Mouse (Mus musculus) CH12.LX (cell line): ENCODE data around the gene Ccz1. TPM values are rescaled to one million over a fixed set of nuclear protein-coding genes. Genes with fewer than 3 reads are reported as not detected.
A peak's percentile ranks its signal among the peaks of the same experiment; 100 is the strongest.

Experiments
- DNase-seq: peaks from one replicate; pipeline ENCODE4 v3.0.0-alpha.2; 2013; ENCODE audit errors: extremely low read depth
- H3K27ac ChIP-seq: 2 replicates; pipeline ENCODE4 v1.5.1; 2012; ENCODE audit warnings: low read depth, mild to moderate bottlenecking, control low read depth, moderate library complexity; ENCODE audit not compliant: insufficient read depth
- H3K27me3 ChIP-seq: replicated peaks from 2 replicates; pipeline ENCODE3; 2012; ENCODE audit warnings: inconsistent platforms
- H3K36me3 ChIP-seq, 2 experiments: replicated peaks in 1 of 2; 2 replicates each; pipeline versions ENCODE3 to v1.6.1; 2012; ENCODE audit warnings: inconsistent platforms in 1 of 2, low read length in 1 of 2, mild to moderate bottlenecking in 1 of 2, mixed read lengths in 1 of 2, moderate library complexity in 1 of 2; ENCODE audit not compliant: control insufficient read depth in 1 of 2, insufficient read depth in 1 of 2
- H3K4me1 ChIP-seq, 2 experiments: 2 replicates each; pipeline ENCODE4 v1.6.1; 2012; ENCODE audit warnings: inconsistent platforms in 1 of 2, moderate library complexity in 1 of 2; ENCODE audit not compliant: insufficient read depth in 2 of 2, control insufficient read depth in 1 of 2
- H3K4me2 ChIP-seq: 2 replicates; pipeline ENCODE4 v1.6.1; 2012; ENCODE audit warnings: low read depth, mild to moderate bottlenecking, control low read depth; ENCODE audit not compliant: poor library complexity, insufficient read depth, severe bottlenecking
- H3K4me3 ChIP-seq, 3 experiments: fragments of 150-350 bp in 1 of 3; sonication (generic) in 1 of 3; replicated peaks in 1 of 3; 2 replicates each; pipeline versions ENCODE3 to v1.5.1; 2011 to 2012; ENCODE audit warnings: low read depth in 2 of 3, low read length in 2 of 3, mild to moderate bottlenecking in 2 of 3, moderate library complexity in 2 of 3, control low read depth in 1 of 3, improper control_type of control experiment in 1 of 3, inconsistent platforms in 1 of 3, mixed read lengths in 1 of 3; ENCODE audit not compliant: poor library complexity in 1 of 3
- H3K79me2 ChIP-seq: replicated peaks from 2 replicates; pipeline ENCODE4 v1.6.1; 2012; ENCODE audit warnings: mild to moderate bottlenecking, moderate library complexity; ENCODE audit not compliant: control insufficient read depth, poor library complexity, insufficient read depth, severe bottlenecking; ENCODE audit errors: extremely low read depth
- H3K9ac ChIP-seq: 2 replicates; pipeline ENCODE4 v1.6.1; 2012; ENCODE audit warnings: low read depth, mild to moderate bottlenecking, control low read depth, moderate library complexity; ENCODE audit not compliant: insufficient read depth
- H3K9me3 ChIP-seq: replicated peaks from 2 replicates; pipeline ENCODE3; 2012; ENCODE audit warnings: low read length, inconsistent platforms, mixed read lengths
- CTCF ChIP-seq, 2 experiments: IDR thresholded peaks in 1 of 2; conservative IDR thresholded peaks in 1 of 2; 2 replicates each; pipeline ENCODE4 v1.5.1; 2011 to 2012; ENCODE audit warnings: low read depth in 2 of 2, low read length in 2 of 2, improper control_type of control experiment in 1 of 2, inconsistent platforms in 1 of 2, mild to moderate bottlenecking in 1 of 2, moderate library complexity in 1 of 2
- EP300 ChIP-seq: IDR thresholded peaks from 2 replicates; pipeline ENCODE4 v1.6.1; 2011; ENCODE audit warnings: low read length, improper control_type of control experiment
- HCFC1 ChIP-seq: IDR thresholded peaks from 2 replicates; pipeline ENCODE4 v1.6.1; 2012; ENCODE audit warnings: low read depth, mild to moderate bottlenecking, inconsistent platforms, low read length, improper control_type of control experiment
- IRF4 ChIP-seq: IDR thresholded peaks from 2 replicates; pipeline ENCODE4 v1.6.1; 2014; ENCODE audit warnings: low read depth, mild to moderate bottlenecking, inconsistent platforms, low read length, improper control_type of control experiment
- JUND ChIP-seq: conservative IDR thresholded peaks from 2 replicates; pipeline ENCODE4 v1.6.1; 2011; ENCODE audit warnings: low read depth, low read length, improper control_type of control experiment
- POLR2AphosphoS2 ChIP-seq: IDR thresholded peaks from 2 replicates; pipeline ENCODE4 v1.6.1; 2011; ENCODE audit warnings: low read depth, low read length, improper control_type of control experiment
- RAD21 ChIP-seq: IDR thresholded peaks from 2 replicates; pipeline ENCODE4 v1.6.1; 2011; ENCODE audit warnings: low read depth, mild to moderate bottlenecking, low read length, improper control_type of control experiment, moderate library complexity
- SMC3 ChIP-seq: IDR thresholded peaks from 2 replicates; pipeline ENCODE4 v1.6.1; 2011; ENCODE audit warnings: low read depth, low read length, improper control_type of control experiment
- TBP ChIP-seq: conservative IDR thresholded peaks from 2 replicates; pipeline ENCODE4 v1.6.1; 2011; ENCODE audit warnings: low read depth, low read length, improper control_type of control experiment
- ZC3H11A ChIP-seq: IDR thresholded peaks from 2 replicates; pipeline ENCODE4 v1.6.1; 2012; ENCODE audit warnings: low read depth, mild to moderate bottlenecking, inconsistent platforms, low read length, improper control_type of control experiment
- ZNF384 ChIP-seq: IDR thresholded peaks from 2 replicates; pipeline ENCODE4 v1.6.1; 2012; ENCODE audit warnings: low read depth, low read length, improper control_type of control experiment, inconsistent platforms
- dilution Hi-C: fragments of 300-500 bp; cut with MboI; formaldehyde crosslinking; loops from 2 replicates; pipeline ENCODE4 v1.14.3; 2020; ENCODE audit warnings: low sequenced_read_pairs; ENCODE audit not compliant: extremely low pct_unique_long_range_greater_than_20kb, extremely low pct_ligation_motif_present
- in situ Hi-C: fragments of 300-500 bp; cut with MboI; formaldehyde crosslinking; loops from 3 replicates; pipeline ENCODE4 v1.14.3; 2019; ENCODE audit warnings: low sequenced_read_pairs, low pct_ligation_motif_present, low pct_unique_long_range_greater_than_20kb, mixed read lengths
- polyA plus RNA-seq: library from polyadenylated mRNA; unstranded; fragments of >175 nt; gene quantifications from 2 replicates; pipeline ENCODE4 v1.2.1, GENCODE M21; 2012; ENCODE audit warnings: low read depth; ENCODE audit not compliant: insufficient read length
- total RNA-seq, 2 experiments: library from RNA; depleted of rRNA; stranded (reverse); fragments of 300-350 nt in 1 of 2; fragments of >200 nt in 1 of 2; gene quantifications; 2 replicates each; pipeline ENCODE4 v1.2.3; 2012 to 2014

Ccz1 gene
- total and polyA plus RNA-seq, 3 experiments, result 64.3 to 129 (median 91.0) TPM

DNA sequence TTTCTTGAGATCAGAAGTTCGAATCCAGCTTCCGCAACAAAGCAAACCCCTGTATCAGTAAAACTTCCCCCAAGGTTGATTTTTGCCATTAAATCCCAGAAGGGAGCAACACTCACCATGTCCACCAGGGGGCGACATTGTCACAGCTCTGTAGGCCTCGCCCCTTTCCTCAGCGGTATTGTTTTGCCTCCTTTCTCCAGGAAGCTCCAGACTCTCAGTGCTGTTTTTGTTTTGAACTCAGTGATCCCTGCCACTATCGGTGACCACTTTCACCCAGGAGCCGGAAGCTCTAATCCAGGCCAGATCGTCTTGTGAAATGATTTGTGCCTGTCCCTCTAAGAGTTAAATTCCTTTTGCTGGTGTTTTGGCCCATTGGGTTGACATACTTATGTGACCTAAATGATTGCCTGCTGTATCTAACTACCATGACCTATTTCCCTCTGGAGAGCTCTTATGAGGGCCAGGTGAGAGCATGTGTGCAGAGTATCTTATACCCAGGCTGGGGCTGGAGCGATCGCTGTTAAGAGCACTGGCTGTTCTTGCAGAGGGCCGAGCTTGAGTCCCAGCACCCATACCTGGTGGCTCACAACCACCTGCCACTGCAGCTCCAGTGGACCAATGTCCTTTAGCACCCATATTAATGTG lies 26.2 kb upstream of the Ccz1 start:
- dilution Hi-C loops, result no loop called here

GRCm38 (mm10) chr5:144039886-144040285 lies 25.2 kb upstream of the Ccz1 start:
- no peak for DNase-seq
- peaks cover 0 to 8% of the 10 kb centered on the region in 2 experiments; a peak in 2 of 4 replicates for H3K4me1 ChIP-seq
- H3K79me2 ChIP-seq, result no peaks in the 10 kb centered on the region
- H3K4me2 ChIP-seq, result no peak overlapping the region
- no peak overlapping the region for H3K9ac ChIP-seq
- H3K4me3 ChIP-seq, result no peak overlapping the region
- in situ Hi-C loops (loop anchor here (5.0 to 25.0 kb wide), 2 partner anchors 117 to 697 kb away; no protein-coding TSS in a partner anchor), dilution Hi-C loops (no loop called here)
- H3K27ac ChIP-seq, result no peak overlapping the region
- no peaks in the 10 kb centered on the region for H3K27me3 ChIP-seq
- peaks cover 2% of the 10 kb centered on the region for H3K9me3 ChIP-seq
- TF ChIP-seq ZC3H11A (no peak), RAD21 (no peak), IRF4 (no peak)
- H3K36me3 ChIP-seq, result no peaks in the 10 kb centered on the region

More for the DNA sequence above, 26.2 kb upstream of the Ccz1 start:
- Histone ChIP-seq H3K36me3 (no peaks in the 10 kb centered on the region), H3K4me1 (peaks cover 0 to 8% of the 10 kb centered on the region in 2 experiments; a peak in 2 of 4 replicates), H3K4me2 (no peak overlapping the region), H3K4me3 (no peak overlapping the region), H3K9me3 (peaks cover 2% of the 10 kb centered on the region), H3K27me3 (no peaks in the 10 kb centered on the region), H3K9ac (no peak overlapping the region), H3K27ac (no peak overlapping the region), H3K79me2 (no peaks in the 10 kb centered on the region)
- peak; percentile 87 for TF ChIP-seq RAD21
- TF ChIP-seq CTCF (conservative IDR thresholded peaks at IDR 0.05 in 1 of 2, IDR thresholded peaks at IDR 0.05 in 1 of 2; ENCODE audit: low read depth in 2 of 2, low read length in 2 of 2), result peak; percentile 92 to 94
- no peak for TF ChIP-seq EP300
- TF ChIP-seq HCFC1, result no peak
- TF ChIP-seq ZC3H11A, result peak; percentile 52
- TF ChIP-seq SMC3, result peak; percentile 83
- TF ChIP-seq JUND, result no peak
- DNase-seq, result peak; percentile 72
- in situ Hi-C loops, result loop anchor here (5.0 to 25.0 kb wide), 2 partner anchors 116 to 696 kb away; no protein-coding TSS in a partner anchor

GRCm38 (mm10) chr5:144039156-144039675 lies 24.5 kb upstream of the Ccz1 start:
- Histone ChIP-seq H3K27me3 (no peaks in the 10 kb centered on the region), H3K9ac (no peak overlapping the region), H3K79me2 (no peaks in the 10 kb centered on the region), H3K4me3 (no peak overlapping the region), H3K27ac (no peak overlapping the region), H3K4me2 (no peak overlapping the region), H3K4me1 (peaks cover 0 to 8% of the 10 kb centered on the region in 2 experiments; a peak in 2 of 4 replicates), H3K36me3 (no peaks in the 10 kb centered on the region), H3K9me3 (peaks cover 2% of the 10 kb centered on the region)
- TF ChIP-seq TBP, result no peak
- TF ChIP-seq ZNF384, result no peak
- no peak for TF ChIP-seq POLR2AphosphoS2
- no peak for TF ChIP-seq EP300
- no peak for TF ChIP-seq ZC3H11A
- TF ChIP-seq HCFC1, result no peak
- dilution Hi-C loops (no loop called here), in situ Hi-C loops (loop anchor here (25.0 kb wide), 1 partner anchor 698 kb away; no protein-coding TSS in a partner anchor)
- no peak for DNase-seq
